Mouse (Mus musculus): ENCODE measurements around the gene Bcl2l11. TPM values are rescaled to one million over a fixed set of nuclear protein-coding genes. Genes with fewer than 3 reads are reported as not detected.
A peak's percentile ranks its signal among the peaks of the same experiment; 100 is the strongest.

The Bcl2l11 gene
- polyA plus RNA-seq, 1 experiment from 2014 or later: 15.7 TPM

- Histone ChIP-seq H3K9me3 (replicated peaks; ENCODE audit: low read length) (no peaks in the 10 kb centered on the region), H3K36me3 (ENCODE audit: insufficient read depth, low read length) (0 out of 2 replicates have a peak, but pooled peaks cover 17% of the 10 kb centered on the region), H3K27ac (no peak overlapping the region), H3K27me3 (ENCODE audit: insufficient read depth, low read length) (no peaks in the 10 kb centered on the region), H3K4me1 (replicated peaks; ENCODE audit: insufficient read depth, low read length) (peaks cover 11% of the 10 kb centered on the region; the same call in 1 of the 2 replicates), H3K4me2 (ENCODE audit: low read length) (no peak overlapping the region), H3K4me3 (replicated peaks; ENCODE audit: low read depth, low read length) (no peak overlapping the region), H3K9ac (ENCODE audit: low read depth, low read length) (no peak overlapping the region)
- WGBS: 79% methylated on average over 11 of the region's 11 CpGs
- DNase-seq (ENCODE audit: low spot score) (no peak), ATAC-seq (replicated peaks; ENCODE audit: low FRiP score, low read depth) (no peak)
- TF ChIP-seq CTCF (IDR thresholded peaks at IDR 0.05; ENCODE audit: low read depth): no peak
These were observed 27.7 kb downstream of the Bcl2l11 start for GRCm38 (mm10) chr2:128153551-128153910.

GRCm38 (mm10) chr2:128155412-128156066 lies 29.7 kb downstream of the Bcl2l11 start:
- H3K36me3 ChIP-seq (ENCODE audit: insufficient read depth, low read length): 0 out of 2 replicates have a peak, but pooled peaks cover 11% of the 10 kb centered on the region
- ATAC-seq (replicated peaks; ENCODE audit: low FRiP score, low read depth): no peak

DNA sequence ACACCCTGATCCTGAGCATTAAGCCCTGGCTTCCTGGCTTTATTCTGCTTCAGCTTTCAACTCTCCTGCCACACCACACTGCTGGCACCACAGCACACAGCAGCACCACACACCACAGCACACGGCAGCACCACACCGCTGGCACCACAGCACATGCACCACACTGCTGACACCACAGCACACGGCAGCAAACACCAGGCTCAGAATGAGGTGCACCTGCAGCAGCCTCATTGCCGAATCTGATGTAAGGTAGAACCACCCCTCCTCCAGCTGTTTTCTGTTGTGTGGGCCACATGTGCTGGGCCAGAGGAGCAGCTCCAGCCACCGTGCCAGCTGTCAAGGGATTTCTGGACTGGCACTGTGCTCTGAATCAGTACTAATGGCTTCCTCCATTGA lies 30.2 kb downstream of the Bcl2l11 start:
- 77% methylated on average over 5 of the region's 5 CpGs for WGBS
- H3K4me1 ChIP-seq (replicated peaks; ENCODE audit: insufficient read depth, low read length): peaks cover 18% of the 10 kb centered on the region
- no peak for DNase-seq (ENCODE audit: low spot score)
- no peak overlapping the region for H3K27ac ChIP-seq
- 0 out of 2 replicates have a peak, but pooled peaks cover 6% of the 10 kb centered on the region for H3K36me3 ChIP-seq (ENCODE audit: insufficient read depth, low read length)
- no peak for ATAC-seq (replicated peaks; ENCODE audit: low FRiP score, low read depth)
- H3K9ac ChIP-seq (ENCODE audit: low read depth, low read length): no peak overlapping the region
- H3K4me2 ChIP-seq (ENCODE audit: low read length): no peak overlapping the region
- H3K4me3 ChIP-seq (replicated peaks; ENCODE audit: low read depth, low read length): no peak overlapping the region
- no peaks in the 10 kb centered on the region for H3K9me3 ChIP-seq (replicated peaks; ENCODE audit: low read length)
- H3K27me3 ChIP-seq (ENCODE audit: insufficient read depth, low read length): no peaks in the 10 kb centered on the region
- no peak for TF ChIP-seq CTCF (IDR thresholded peaks at IDR 0.05; ENCODE audit: low read depth)

More at GRCm38 (mm10) chr2:128155412-128156066, 29.7 kb downstream of the Bcl2l11 start:
- H3K9ac ChIP-seq (ENCODE audit: low read depth, low read length): no peak overlapping the region
- H3K4me1 ChIP-seq (replicated peaks; ENCODE audit: insufficient read depth, low read length): peaks cover 18% of the 10 kb centered on the region
- WGBS: 83% methylated on average over 13 of the region's 13 CpGs
- H3K4me3 ChIP-seq (replicated peaks; ENCODE audit: low read depth, low read length): no peak overlapping the region
- no peak overlapping the region for H3K4me2 ChIP-seq (ENCODE audit: low read length)
- no peaks in the 10 kb centered on the region for H3K27me3 ChIP-seq (ENCODE audit: insufficient read depth, low read length)
- no peak overlapping the region for H3K27ac ChIP-seq
- no peak for DNase-seq (ENCODE audit: low spot score)
- TF ChIP-seq CTCF (IDR thresholded peaks at IDR 0.05; ENCODE audit: low read depth): no peak
- no peaks in the 10 kb centered on the region for H3K9me3 ChIP-seq (replicated peaks; ENCODE audit: low read length)

- WGBS: 47% methylated on average over 12 of the region's 12 CpGs
- Histone ChIP-seq H3K27me3 (ENCODE audit: insufficient read depth, low read length) (no peaks in the 10 kb centered on the region), H3K4me1 (replicated peaks; ENCODE audit: insufficient read depth, low read length) (peaks cover 18% of the 10 kb centered on the region), H3K36me3 (ENCODE audit: insufficient read depth, low read length) (peaks cover 5% of the 10 kb centered on the region; the same call in 1 of the 2 replicates), H3K27ac (no peak overlapping the region), H3K4me3 (replicated peaks; ENCODE audit: low read depth, low read length) (no peak overlapping the region), H3K4me2 (ENCODE audit: low read length) (no peak overlapping the region), H3K9me3 (replicated peaks; ENCODE audit: low read length) (no peaks in the 10 kb centered on the region), H3K9ac (ENCODE audit: low read depth, low read length) (no peak overlapping the region)
- DNase-seq (ENCODE audit: low spot score): no peak
- no peak for TF ChIP-seq CTCF (IDR thresholded peaks at IDR 0.05; ENCODE audit: low read depth)
- no peak for ATAC-seq (replicated peaks; ENCODE audit: low FRiP score, low read depth)
These were observed 30.9 kb downstream of the Bcl2l11 start for GRCm38 (mm10) chr2:128156557-128157412.

GRCm38 (mm10) chr2:128158734-128159410 lies 33.0 kb downstream of the Bcl2l11 start:
- H3K4me3 ChIP-seq (replicated peaks; ENCODE audit: low read depth, low read length): no peak overlapping the region
- no peak overlapping the region for H3K9ac ChIP-seq (ENCODE audit: low read depth, low read length)
- no peak overlapping the region; the same call in 1 of the 2 replicates for H3K27ac ChIP-seq
- peaks cover 5% of the 10 kb centered on the region; the same call in 1 of the 2 replicates for H3K36me3 ChIP-seq (ENCODE audit: insufficient read depth, low read length)
- WGBS: 30% methylated on average over 17 of the region's 17 CpGs
- H3K4me2 ChIP-seq (ENCODE audit: low read length): 0 out of 2 replicates have a peak overlapping the region, but pooled peaks have one; percentile 21
- H3K9me3 ChIP-seq (replicated peaks; ENCODE audit: low read length): no peaks in the 10 kb centered on the region
- no peak for ATAC-seq (replicated peaks; ENCODE audit: low FRiP score, low read depth)
- peaks cover 18% of the 10 kb centered on the region for H3K4me1 ChIP-seq (replicated peaks; ENCODE audit: insufficient read depth, low read length)
- no peak for TF ChIP-seq CTCF (IDR thresholded peaks at IDR 0.05; ENCODE audit: low read depth)
- H3K27me3 ChIP-seq (ENCODE audit: insufficient read depth, low read length): no peaks in the 10 kb centered on the region
- peak; percentile 66 for DNase-seq (ENCODE audit: low spot score)

DNA sequence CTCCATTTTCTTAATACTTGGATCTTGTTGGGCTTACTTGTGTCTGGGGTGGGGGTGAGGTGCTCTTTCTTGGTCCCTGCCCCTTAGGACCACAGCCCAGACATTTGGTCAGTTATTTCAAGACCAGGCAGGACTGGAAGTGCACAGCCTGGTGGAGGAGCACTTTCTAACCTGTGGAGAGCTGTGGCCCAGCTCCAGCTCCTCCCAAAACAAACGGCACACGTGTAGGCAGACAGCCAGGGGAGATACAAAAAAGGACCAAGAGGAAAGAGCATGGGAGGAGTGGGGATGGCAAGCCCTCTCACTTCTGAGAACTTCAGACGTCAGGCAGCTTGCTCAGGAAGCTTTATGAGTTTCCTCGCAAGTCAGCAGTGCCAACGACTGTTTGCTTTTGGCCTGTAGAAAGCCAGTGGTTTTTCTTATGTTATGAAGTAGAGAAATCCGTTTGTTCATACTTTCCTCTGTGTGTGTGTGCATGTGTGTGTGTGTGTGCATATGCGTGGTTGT lies 33.8 kb downstream of the Bcl2l11 start:
- TF ChIP-seq CTCF (IDR thresholded peaks at IDR 0.05; ENCODE audit: low read depth): no peak
- Histone ChIP-seq H3K4me1 (replicated peaks; ENCODE audit: insufficient read depth, low read length) (peaks cover 18% of the 10 kb centered on the region), H3K4me3 (replicated peaks; ENCODE audit: low read depth, low read length) (no peak overlapping the region), H3K27ac (no peak overlapping the region), H3K27me3 (ENCODE audit: insufficient read depth, low read length) (no peaks in the 10 kb centered on the region), H3K4me2 (ENCODE audit: low read length) (no peak overlapping the region), H3K9me3 (replicated peaks; ENCODE audit: low read length) (no peaks in the 10 kb centered on the region), H3K36me3 (ENCODE audit: insufficient read depth, low read length) (peaks cover 5% of the 10 kb centered on the region; the same call in 1 of the 2 replicates), H3K9ac (ENCODE audit: low read depth, low read length) (no peak overlapping the region)
- DNase-seq (ENCODE audit: low spot score): no peak
- 56% methylated on average over 7 of the region's 7 CpGs for WGBS
- ATAC-seq (replicated peaks; ENCODE audit: low FRiP score, low read depth): no peak

Data from kidney, postnatal 0 days (tissue).